Mouse (Mus musculus): Measurements from ENCODE around the gene Ubqlnl.

DNA sequence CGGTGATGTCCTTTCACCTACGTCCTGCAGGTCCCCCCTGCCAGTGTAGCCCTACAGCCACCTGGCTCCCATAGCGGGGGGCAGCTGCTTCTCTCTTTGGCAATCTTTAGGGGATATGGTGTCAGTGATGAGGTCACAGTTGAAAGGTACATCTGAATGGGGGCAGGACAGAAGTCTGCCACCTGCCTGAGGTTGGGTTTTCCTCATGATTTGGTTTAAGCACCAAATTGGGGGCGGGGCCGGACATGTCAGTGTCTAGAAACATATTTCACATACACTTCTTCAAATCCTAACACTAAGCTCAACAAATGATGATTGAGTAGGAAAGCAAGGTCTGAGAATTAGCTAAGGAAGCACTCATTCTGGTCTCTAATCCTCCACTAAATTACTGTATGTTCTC is 20.6 kb downstream of the Ubqlnl start, which contains the start of gene Ubqln5:
- TF ChIP-seq CTCF (IDR thresholded peaks at IDR 0.05; ENCODE audit: borderline replicate concordance, insufficient read depth, low read depth, low read length): no peak
- TF ChIP-seq POLR2A (IDR thresholded peaks at IDR 0.05; ENCODE audit: borderline replicate concordance, insufficient read depth, low read length): no peak
